Mouse (Mus musculus) neural tube, embryonic 11.5 days (tissue): ENCODE measurements around the gene Fxn. TPM values are rescaled to one million over a fixed set of nuclear protein-coding genes. Genes with fewer than 3 reads are reported as not detected.

Experiments
- ATAC-seq: fragments of 200-750 bp; cut with Nextera tagmentation; 2 replicates; pipeline ENCODE4 v1.8.0; 2017; ENCODE audit warnings: moderate number of reproducible peaks, mild to moderate bottlenecking, moderate TSS enrichment, moderate library complexity; ENCODE audit not compliant: insufficient read depth, low FRiP score, low TSS enrichment
- DNase-seq: peaks from one replicate; pipeline ENCODE4 v3.0.0-alpha.2; 2015; ENCODE audit warnings: low spot score
- H3K27ac ChIP-seq: fragments of 300-500 bp; sonication (generic); 2 replicates; pipeline ENCODE4 v1.5.1; 2014; ENCODE audit warnings: low read depth, mild to moderate bottlenecking, low read length
- H3K27me3 ChIP-seq: fragments of 300-500 bp; sonication (generic); 2 replicates; pipeline ENCODE4 v1.6.1; 2014; ENCODE audit warnings: mild to moderate bottlenecking, low read length, mixed read lengths; ENCODE audit not compliant: control insufficient read depth, insufficient read depth
- H3K36me3 ChIP-seq: fragments of 300-500 bp; sonication (generic); 2 replicates; pipeline ENCODE4 v1.6.1; 2014; ENCODE audit warnings: mild to moderate bottlenecking, low read length, moderate library complexity, mixed read lengths; ENCODE audit not compliant: control insufficient read depth, insufficient read depth
- H3K4me1 ChIP-seq: fragments of 300-500 bp; sonication (generic); 2 replicates; pipeline ENCODE4 v1.6.1; 2014; ENCODE audit warnings: low read length, mixed read lengths; ENCODE audit not compliant: control insufficient read depth, insufficient read depth
- H3K4me2 ChIP-seq: fragments of 300-500 bp; sonication (generic); 2 replicates; pipeline ENCODE4 v1.6.1; 2014; ENCODE audit warnings: low read depth, mild to moderate bottlenecking, moderate library complexity
- H3K4me3 ChIP-seq: fragments of 300-500 bp; sonication (generic); 2 replicates; pipeline ENCODE4 v1.5.1; 2014; ENCODE audit warnings: low read depth, low read length
- H3K9ac ChIP-seq: fragments of 300-500 bp; sonication (generic); 2 replicates; pipeline ENCODE4 v1.6.1; 2014; ENCODE audit warnings: mild to moderate bottlenecking, low read length
- H3K9me3 ChIP-seq: fragments of 300-500 bp; sonication (generic); 2 replicates; pipeline ENCODE4 v1.6.1; 2016; ENCODE audit warnings: low read length; ENCODE audit not compliant: control insufficient read depth
- WGBS: fragments of 180-500 bp; shearing (Covaris S2); extraction: QIAGEN DNeasy Blood & Tissue Kit; methylation state at CpG from one replicate; pipeline ENCODE4 v1.1.7; 2014; 5-methylcytosine and 5-hydroxymethylcytosine counted together
- polyA plus RNA-seq: library from polyadenylated mRNA; unstranded; fragments of >200 nt; fragmentation: Nextera tagmentation; extraction: Ambion mirVana; gene quantifications from 2 replicates; pipeline ENCODE4 v1.2.1, GENCODE M21; 2014

The Fxn gene
- polyA plus RNA-seq, 1 experiment from 2014 or later: 47.6 TPM

DNA sequence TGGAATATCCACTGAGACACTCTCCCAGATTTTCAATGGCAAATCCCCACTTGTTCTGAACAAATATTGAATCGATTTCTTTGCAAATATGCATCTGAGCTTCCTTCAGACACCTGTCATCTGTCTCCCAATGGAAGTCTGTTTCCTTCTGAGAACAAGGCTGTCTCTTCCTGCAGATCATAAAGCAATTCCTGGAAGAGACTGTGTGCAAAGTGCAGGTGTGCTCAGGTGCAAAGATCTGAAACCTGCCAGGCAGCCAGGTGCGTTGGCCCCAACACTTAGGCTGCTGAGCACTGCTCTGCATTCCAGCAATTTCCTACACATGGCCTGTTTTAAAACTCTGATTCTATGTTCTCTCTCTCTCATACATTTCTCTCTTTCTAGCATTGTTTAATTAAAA lies 37.3 kb upstream of the Fxn start:
- no peaks in the 10 kb centered on the region for H3K27me3 ChIP-seq
- no peak overlapping the region for H3K9ac ChIP-seq
- no peaks in the 10 kb centered on the region for H3K36me3 ChIP-seq
- no peak overlapping the region for H3K4me3 ChIP-seq
- no peak for ATAC-seq
- peaks cover 5% of the 10 kb centered on the region; the same call in 1 of the 2 replicates for H3K4me1 ChIP-seq
- no peak overlapping the region for H3K27ac ChIP-seq
- 93% methylated on average over 2 of the region's 2 CpGs for WGBS
- no peak for DNase-seq
- no peak overlapping the region for H3K4me2 ChIP-seq
- H3K9me3 ChIP-seq: no peaks in the 10 kb centered on the region

DNA sequence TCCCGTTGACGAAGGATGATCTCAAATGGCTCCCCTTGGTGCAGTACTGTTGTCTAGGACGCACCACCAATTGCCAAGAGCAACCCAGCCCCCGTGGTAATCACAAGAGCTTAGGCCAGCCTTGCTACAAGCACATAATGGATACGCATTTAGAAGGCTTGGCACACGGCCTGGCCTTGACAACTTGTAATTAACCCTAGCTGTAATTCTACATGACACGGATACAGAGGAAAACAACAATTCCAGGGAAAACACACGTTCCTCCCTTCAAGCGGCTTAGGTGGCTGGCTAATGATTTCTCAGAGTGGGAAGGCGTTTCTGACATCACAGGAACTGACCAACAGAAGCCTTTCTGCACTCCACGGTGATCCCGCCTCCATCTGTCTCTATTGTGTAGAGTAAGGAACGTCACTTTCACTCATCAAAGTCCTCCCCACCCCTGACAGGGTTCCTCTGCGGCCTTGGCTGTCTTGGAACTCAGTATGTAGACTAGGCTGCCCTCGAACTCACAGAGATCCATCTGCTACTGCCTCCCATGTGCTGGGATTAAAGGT lies 36.7 kb upstream of the Fxn start:
- no peaks in the 10 kb centered on the region for H3K36me3 ChIP-seq
- peaks cover 5% of the 10 kb centered on the region; the same call in 1 of the 2 replicates for H3K4me1 ChIP-seq
- 51% methylated on average over 15 of the region's 15 CpGs for WGBS
- no peak overlapping the region for H3K9ac ChIP-seq
- ATAC-seq: peak; percentile 73
- peak; percentile 28 for DNase-seq
- no peak overlapping the region for H3K4me2 ChIP-seq
- H3K9me3 ChIP-seq: no peaks in the 10 kb centered on the region
- no peaks in the 10 kb centered on the region for H3K27me3 ChIP-seq
- H3K27ac ChIP-seq: no peak overlapping the region
- no peak overlapping the region for H3K4me3 ChIP-seq

- Histone ChIP-seq H3K4me1 (peaks cover 5% of the 10 kb centered on the region; the same call in 1 of the 2 replicates), H3K4me2 (no peak overlapping the region), H3K4me3 (no peak overlapping the region), H3K27ac (no peak overlapping the region), H3K9ac (no peak overlapping the region), H3K36me3 (no peaks in the 10 kb centered on the region), H3K27me3 (no peaks in the 10 kb centered on the region), H3K9me3 (no peaks in the 10 kb centered on the region)
- ATAC-seq (no peak), DNase-seq (no peak)
- WGBS: 85% methylated on average over 9 of the region's 9 CpGs
Measured at GRCm38 (mm10) chr19:24316060-24316725, 35.8 kb upstream of the Fxn start.

DNA sequence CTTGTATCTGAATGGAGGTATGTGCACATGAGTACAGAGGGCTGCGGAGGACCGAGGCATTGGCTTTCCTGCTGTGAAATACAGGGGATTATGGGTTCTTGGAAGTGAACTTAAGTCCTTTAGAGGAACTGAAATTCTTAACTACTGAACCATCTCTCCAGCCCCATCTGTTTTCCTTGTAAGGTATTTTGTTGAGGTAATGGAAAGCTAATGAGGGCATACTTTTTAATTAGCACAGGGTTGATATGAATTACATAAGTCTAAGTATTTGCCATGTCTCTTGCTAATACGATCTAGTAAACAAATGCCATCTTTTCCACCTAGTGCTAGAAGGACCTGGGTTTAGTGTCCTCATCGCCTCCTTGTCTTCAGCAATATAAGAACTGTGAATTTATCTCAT lies 34.8 kb upstream of the Fxn start:
- Histone ChIP-seq H3K27me3 (no peaks in the 10 kb centered on the region), H3K27ac (no peak overlapping the region), H3K4me3 (no peak overlapping the region), H3K9me3 (no peaks in the 10 kb centered on the region), H3K36me3 (no peaks in the 10 kb centered on the region), H3K4me2 (no peak overlapping the region), H3K4me1 (peaks cover 5% of the 10 kb centered on the region; the same call in 1 of the 2 replicates), H3K9ac (no peak overlapping the region)
- ATAC-seq (no peak), DNase-seq (no peak)
- WGBS: 94% methylated on average over 4 of the region's 4 CpGs

GRCm38 (mm10) chr19:24314676-24315075 lies 34.3 kb upstream of the Fxn start:
- no peaks in the 10 kb centered on the region for H3K27me3 ChIP-seq
- H3K36me3 ChIP-seq: no peaks in the 10 kb centered on the region
- no peak overlapping the region for H3K27ac ChIP-seq
- H3K4me1 ChIP-seq: peaks cover 5% of the 10 kb centered on the region; the same call in 1 of the 2 replicates
- no peak overlapping the region for H3K4me2 ChIP-seq
- H3K4me3 ChIP-seq: no peak overlapping the region
- DNase-seq: no peak
- WGBS: 94% methylated on average over 11 of the region's 11 CpGs
- no peaks in the 10 kb centered on the region for H3K9me3 ChIP-seq
- no peak for ATAC-seq
- H3K9ac ChIP-seq: no peak overlapping the region

- H3K4me1 ChIP-seq: peaks cover 9% of the 10 kb centered on the region; the same call in 1 of the 2 replicates
- no peaks in the 10 kb centered on the region for H3K36me3 ChIP-seq
- no peak overlapping the region for H3K9ac ChIP-seq
- ATAC-seq: peak; percentile 53; the same call in 1 of the 2 replicates
- H3K4me2 ChIP-seq: no peak overlapping the region
- H3K9me3 ChIP-seq: no peaks in the 10 kb centered on the region
- WGBS: 40% methylated on average over 12 of the region's 12 CpGs
- H3K4me3 ChIP-seq: no peak overlapping the region
- H3K27me3 ChIP-seq: no peaks in the 10 kb centered on the region
- peak; percentile 35 for DNase-seq
- no peak overlapping the region for H3K27ac ChIP-seq
Measured at GRCm38 (mm10) chr19:24312556-24313342, 32.3 kb upstream of the Fxn start.

DNA sequence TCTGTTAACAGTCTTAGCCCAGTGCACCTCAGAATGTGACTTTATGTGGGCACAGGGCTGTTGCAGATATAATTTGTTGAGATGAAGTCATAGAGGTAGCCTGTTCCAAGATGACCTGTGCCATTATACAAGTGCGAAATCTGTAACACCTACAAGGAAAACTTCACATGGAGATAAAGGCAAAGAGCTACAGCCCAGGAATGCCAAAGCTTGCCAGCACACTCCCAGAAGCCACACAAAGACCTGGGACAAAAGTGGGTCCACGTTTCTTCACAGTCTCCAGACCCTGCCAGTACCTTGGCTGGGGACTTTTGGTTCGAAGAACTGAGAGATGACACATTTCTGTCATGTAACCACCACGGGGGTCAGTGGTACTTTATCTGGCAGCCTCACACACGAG lies 31.6 kb upstream of the Fxn start:
- ATAC-seq (no peak), DNase-seq (no peak)
- Histone ChIP-seq H3K4me2 (no peak overlapping the region), H3K27ac (no peak overlapping the region), H3K4me1 (peaks cover 12% of the 10 kb centered on the region; the same call in 1 of the 2 replicates), H3K9me3 (no peaks in the 10 kb centered on the region), H3K27me3 (no peaks in the 10 kb centered on the region), H3K9ac (no peak overlapping the region), H3K36me3 (no peaks in the 10 kb centered on the region), H3K4me3 (no peak overlapping the region)
- WGBS: 85% methylated on average over 5 of the region's 5 CpGs

GRCm38 (mm10) chr19:24308305-24308705 lies 27.9 kb upstream of the Fxn start:
- no peaks in the 10 kb centered on the region for H3K27me3 ChIP-seq
- peak; percentile 61 for DNase-seq
- no peaks in the 10 kb centered on the region for H3K9me3 ChIP-seq
- 9% methylated on average over 5 of the region's 5 CpGs for WGBS
- H3K4me1 ChIP-seq: peaks cover 8% of the 10 kb centered on the region; the same call in 1 of the 2 replicates
- H3K9ac ChIP-seq: no peak overlapping the region
- H3K4me2 ChIP-seq: no peak overlapping the region
- no peaks in the 10 kb centered on the region for H3K36me3 ChIP-seq
- H3K4me3 ChIP-seq: no peak overlapping the region
- no peak overlapping the region for H3K27ac ChIP-seq
- no peak; the same call in 1 of the 2 replicates for ATAC-seq
